Mouse (Mus musculus) cerebellum, adult 2 months (tissue): ENCODE measurements at regions not wholly inside any gene's neighbourhood (a gene's known extent, or its start where the extent isn't known, plus 50 kb on each side); places are given as distances from the start of the nearest gene placed in this dataset.

Experiments used
- CTCF ChIP-seq: fragments of 200-500 bp; IDR thresholded peaks from 2 replicates; pipeline ENCODE4 v1.5.1; 2011; ENCODE audit warnings: low read depth, mild to moderate bottlenecking, control low read depth, low read length, moderate library complexity, borderline replicate concordance; ENCODE audit not compliant: insufficient read depth
- POLR2A ChIP-seq: fragments of 200-500 bp; IDR thresholded peaks from 2 replicates; pipeline ENCODE4 v1.6.1; 2011; ENCODE audit warnings: low read length, control low read depth, borderline replicate concordance; ENCODE audit not compliant: insufficient read depth

- TF ChIP-seq CTCF (no peak), POLR2A (no peak)
Observed at GRCm38 (mm10) chr4:32137966-32138365, 100.6 kb upstream of the Bach2 start.
